Mouse (Mus musculus) CD4-positive naive resting alpha-beta T cell, adult 57 days (primary cell): ENCODE measurements around the gene Tmem200a. TPM values are rescaled to one million over a fixed set of nuclear protein-coding genes. Genes with fewer than 3 reads are reported as not detected.

Experiments used
- total RNA-seq: library from RNA; stranded (reverse); gene quantifications from one replicate; pipeline ENCODE4 v1.2.4, GENCODE M21; 2023

Gene Tmem200a
- total RNA-seq = 0.30 TPM

GRCm38 (mm10) chr10:26078521-26079142 is at the start of gene Tmem200a:
Gene Tmem200a (minus strand): TSS chr10:26079052.

GRCm38 (mm10) chr10:26077671-26078481 is 976 bp downstream of the Tmem200a start, which contains the start of gene Gm9767:
Gene Gm9767 (plus strand): TSS chr10:26078255.

Other genes starting within 250 kb of the Tmem200a start
- not detected for gene Gm9767, start 797 bp downstream of the Tmem200a start, total RNA-seq
- 0.86 TPM for gene Samd3, start 150.7 kb upstream of the Tmem200a start, total RNA-seq